Mouse (Mus musculus): ENCODE measurements around the gene Mlh3.
A peak's percentile ranks its signal among the peaks of the same experiment; 100 is the strongest.

Gene Mlh3

DNA sequence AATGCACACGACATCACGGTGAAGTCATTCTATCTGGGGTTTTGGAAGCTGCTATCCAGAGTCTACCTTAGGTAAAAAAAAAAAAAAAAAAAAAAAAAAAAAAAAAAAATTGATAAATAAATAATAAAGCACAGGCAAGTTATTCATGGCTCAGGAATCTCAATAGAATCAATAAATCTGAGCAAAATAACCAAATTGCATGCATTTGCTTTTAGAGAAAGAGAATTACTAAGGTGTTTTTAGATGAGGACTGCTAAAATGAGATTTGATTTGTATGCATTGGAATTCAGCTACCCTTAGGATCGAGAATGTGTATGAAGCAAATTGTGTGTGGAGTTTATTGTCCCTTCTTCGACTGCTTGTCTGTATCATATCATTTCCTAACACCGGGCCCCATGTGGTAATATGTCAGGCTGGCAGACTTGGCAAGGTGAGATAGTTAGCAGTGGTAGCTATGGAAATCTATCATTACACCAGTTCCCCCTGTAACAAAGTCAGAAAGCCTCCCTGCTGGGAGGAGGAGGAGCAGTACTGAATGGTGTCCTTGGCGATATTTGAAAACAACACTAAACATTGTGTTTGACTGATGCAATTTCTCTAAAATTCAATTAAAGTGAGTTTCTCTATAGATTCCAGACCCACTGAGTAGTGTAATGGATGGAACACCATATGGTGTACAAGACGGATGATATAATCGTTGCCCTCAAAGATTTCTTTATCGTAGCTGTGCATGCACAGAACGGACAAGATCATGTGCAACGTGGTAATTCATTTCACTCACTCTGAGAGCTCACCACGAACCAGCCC lies 10.6 kb upstream of the Mlh3 start:
- no peak for DNase-seq (ENCODE audit: low read depth)

DNA sequence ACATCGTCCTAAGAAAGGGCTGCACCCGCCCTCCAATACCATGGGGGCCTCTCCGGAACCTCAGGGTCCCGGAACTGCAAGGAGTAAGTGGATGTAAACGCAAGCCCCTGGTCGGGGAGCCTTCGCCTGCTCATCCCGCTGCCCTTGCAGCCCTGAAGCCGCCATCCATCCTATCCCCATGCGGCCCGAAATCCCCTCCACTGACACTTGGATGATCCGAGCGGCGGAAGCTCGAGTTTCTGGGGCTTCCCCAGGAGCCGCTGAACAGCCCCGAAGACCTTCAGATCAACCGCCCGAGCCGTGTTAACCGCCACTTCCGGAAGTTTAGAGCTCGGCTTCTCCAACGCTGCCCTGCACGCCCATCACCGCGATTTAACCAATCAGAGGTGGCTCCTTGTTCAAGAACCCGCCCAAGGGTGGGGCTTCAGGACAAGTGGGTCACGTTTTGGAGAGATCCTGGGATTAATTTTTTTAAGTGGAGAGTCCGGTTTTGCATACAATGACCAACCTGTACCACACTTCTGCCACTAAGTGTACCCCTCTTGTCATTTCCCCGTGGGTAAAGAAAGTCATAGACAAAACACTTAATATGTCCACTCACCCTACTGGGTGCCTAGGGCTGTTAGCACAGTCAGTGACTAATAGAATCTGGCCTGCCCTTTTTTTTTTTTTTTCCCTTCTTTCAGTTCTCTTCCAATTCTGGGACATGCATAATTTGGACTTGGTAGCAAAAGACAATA lies 9.9 kb upstream of the Mlh3 start:
- DNase-seq (ENCODE audit: low read depth): peak; percentile 98

DNA sequence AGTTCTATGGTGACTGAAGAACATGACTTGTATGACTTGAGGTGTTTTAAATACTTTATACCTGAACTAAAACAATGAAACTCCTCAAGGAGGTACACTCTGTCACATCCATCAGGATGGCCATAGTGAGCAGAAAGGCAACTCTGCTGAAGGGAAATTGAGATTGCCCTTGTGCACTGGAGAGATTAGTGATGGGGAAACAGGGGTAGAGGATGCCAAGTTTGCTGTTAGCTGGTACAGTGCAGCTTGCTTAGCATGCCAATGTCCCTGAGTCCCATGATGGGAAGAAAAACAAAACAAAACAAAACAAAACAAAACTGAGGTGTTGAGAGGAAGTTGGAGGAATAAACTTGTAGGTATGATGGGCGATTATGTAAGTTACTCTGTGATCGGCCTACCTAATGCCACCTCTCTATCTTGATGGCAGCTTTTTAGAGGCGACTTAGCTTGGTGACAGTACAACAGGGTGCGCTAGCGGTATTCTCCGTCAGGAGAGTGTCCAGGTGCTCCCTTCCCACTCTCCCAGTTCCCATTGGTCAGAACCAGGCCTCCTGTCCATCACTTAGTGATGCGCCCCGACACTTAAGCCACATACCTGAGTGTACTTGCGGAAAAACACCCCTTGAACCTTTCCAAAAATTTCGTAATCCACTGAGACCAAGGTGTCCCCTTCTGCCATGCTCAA lies 9.1 kb upstream of the Mlh3 start:
- peak; percentile 20 for DNase-seq (ENCODE audit: low read depth)

DNA sequence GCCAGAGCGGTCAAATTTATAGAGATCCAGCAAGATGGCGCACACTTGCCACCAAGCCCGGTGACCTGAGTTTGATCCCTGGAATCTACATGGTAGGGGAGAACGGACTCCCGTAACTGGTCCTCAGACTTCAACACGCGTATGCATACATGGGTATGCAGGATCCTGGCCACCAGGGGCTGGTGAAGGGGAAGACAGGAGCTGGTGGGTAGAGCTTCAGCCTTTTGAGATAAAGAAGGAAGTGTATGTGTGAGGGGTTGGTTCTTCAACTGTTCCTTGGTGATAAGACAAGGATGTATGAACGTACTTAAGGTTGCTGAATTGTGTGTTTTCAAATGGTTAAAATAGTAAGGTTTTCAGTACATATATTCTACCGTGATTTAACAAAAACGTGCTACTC lies 8.5 kb upstream of the Mlh3 start:
- DNase-seq (ENCODE audit: low read depth): peak; percentile 38

DNA sequence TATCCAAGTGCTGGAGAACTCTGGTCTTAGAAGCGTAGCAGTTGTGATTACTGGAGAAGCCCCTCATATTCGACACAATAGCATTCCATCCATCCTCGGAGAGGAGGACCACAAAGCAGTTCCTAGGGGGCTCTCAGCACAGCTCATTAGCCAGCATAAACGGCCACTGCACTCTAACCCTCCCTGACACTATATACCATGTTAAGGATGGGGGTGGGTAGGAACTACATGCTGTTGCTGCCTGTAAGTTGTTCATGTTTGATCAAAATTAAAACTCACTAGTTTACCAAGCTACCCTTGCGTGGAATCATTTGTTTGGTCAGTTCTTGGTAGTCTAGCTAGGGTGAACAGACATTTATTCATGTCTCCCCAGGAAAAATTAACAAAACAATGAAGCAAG lies 5.9 kb upstream of the Mlh3 start:
- DNase-seq (ENCODE audit: low read depth): no peak

DNA sequence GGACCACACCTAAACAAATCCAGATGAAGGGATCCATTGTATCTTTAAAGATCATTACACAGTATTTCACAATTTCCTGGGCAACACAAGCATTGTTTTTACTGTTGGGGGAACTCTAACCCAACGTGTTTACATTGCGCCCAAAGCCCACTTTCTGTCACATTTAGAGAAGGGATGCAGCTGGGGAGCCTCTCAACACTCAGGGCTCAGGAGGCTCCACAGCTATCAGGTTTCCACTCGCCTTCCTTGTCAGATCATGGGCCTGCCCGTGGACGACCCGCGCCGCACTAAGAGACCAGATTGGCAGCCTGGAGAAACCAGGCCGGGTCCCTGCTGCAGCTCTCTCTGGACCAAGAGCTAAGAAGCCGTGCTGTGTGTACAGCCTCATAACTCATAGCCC lies 3.1 kb upstream of the Mlh3 start:
- DNase-seq (ENCODE audit: low read depth): no peak

DNA sequence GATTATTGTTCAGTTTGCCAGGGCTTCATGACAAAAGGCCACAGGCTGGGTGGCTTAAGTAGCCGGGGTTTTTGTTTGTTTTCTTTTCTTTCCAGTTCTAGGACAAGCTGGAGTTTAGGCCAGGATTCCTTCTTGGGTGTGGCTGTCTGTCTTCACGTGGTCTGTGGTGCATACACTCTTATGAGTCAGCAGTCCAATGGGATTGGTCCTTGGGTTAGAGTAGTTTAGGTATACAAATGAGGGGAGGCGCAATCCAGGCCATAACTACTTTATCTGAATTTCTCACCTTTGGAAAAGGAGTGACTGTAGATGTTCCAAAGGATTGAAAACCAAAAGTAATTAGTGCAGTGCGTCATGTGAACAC lies 1.4 kb upstream of the Mlh3 start:
- DNase-seq (ENCODE audit: low read depth): no peak

DNA sequence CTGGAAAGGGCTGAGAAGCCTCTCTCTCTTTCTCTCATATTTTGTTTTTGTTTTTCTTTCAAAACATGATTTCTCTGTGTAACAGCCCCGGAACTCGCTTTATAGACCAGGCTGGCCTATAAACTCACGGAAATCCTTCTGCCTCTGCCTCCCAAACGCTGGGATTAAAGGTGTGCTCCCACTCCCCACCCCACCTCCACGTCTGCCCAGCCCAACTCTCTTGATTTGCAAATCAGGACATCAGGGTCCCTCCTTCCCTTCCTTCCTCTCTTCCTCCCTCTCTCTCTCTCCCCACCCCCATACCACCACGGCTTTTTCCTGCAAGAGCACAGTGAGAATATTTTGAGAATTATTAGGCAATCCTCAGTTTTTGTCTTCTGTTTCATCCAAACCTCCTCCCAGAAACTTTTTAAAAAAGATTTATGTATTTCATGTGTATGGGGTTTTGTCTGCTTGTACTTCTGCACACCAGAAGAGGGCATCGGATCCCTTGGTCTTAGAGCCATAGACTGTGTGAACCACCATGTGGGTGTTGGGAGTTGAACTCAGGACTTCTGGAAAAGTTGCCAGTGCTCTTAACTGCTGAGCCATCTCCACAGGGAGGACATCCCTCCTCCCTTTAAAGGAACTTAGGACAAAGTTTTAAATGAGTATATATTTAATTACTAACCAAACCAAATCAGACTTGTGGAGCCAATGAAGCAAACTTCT lies 888 bp upstream of the Mlh3 start:
- DNase-seq (ENCODE audit: low read depth): no peak

DNA sequence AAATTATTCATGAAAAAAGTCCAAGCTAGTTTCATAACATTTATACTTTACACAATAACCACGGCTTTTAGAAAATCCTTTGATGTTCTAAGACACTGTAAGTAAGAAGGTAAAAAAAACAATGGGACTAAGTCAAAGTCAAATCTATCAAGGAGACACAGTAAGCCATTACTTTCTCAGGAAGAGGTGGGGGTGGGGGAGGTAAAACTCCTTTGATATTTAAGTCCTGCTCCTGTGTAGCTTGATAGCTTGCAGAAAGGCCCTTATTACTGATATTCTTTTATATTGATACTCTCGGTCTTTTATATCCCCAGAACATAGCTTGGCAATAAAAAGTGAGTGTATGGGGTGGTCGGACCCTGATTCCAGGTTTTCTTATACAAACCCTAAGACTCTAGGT lies 578 bp downstream of the Mlh3 start:
- no peak for DNase-seq (ENCODE audit: low read depth)

DNA sequence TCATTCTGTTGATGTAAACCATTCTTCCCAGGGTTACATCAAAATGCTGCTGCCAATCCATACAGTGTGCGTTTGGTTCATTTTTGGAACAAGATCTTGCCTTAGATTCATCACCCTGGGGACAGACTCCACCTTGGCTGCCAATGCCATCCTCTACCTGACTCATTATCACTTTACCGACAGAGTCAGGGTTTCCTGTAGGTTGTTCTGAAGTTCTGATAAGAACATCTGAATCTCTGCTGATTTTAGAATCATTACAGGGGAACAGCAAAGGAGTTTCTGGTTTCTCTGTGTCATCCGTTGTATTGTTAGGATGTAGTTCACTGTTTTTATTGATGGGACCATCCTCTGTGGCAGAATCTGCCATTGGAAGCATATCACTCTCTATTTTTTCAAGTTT lies 4.2 kb downstream of the Mlh3 start:
- DNase-seq (ENCODE audit: low read depth): no peak

DNA sequence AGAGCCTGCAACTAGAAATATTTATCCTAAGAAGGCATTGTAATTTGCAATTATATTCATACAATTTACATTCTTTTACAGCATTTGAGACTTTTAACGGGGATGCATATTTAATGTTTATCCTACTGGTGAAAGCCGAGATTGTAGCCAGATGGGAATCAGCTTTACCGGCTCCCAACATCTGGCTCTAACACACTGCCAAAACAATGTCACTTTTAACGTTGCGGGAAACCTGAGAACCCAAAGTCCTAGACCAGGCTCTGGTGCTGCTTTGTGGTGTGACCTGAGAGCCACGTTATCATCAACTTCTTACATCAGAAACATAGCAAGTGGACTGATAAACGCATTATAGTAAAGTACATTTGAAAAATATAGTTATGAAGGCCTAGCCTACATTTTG lies 5.5 kb downstream of the Mlh3 start:
- no peak for DNase-seq (ENCODE audit: low read depth)

DNA sequence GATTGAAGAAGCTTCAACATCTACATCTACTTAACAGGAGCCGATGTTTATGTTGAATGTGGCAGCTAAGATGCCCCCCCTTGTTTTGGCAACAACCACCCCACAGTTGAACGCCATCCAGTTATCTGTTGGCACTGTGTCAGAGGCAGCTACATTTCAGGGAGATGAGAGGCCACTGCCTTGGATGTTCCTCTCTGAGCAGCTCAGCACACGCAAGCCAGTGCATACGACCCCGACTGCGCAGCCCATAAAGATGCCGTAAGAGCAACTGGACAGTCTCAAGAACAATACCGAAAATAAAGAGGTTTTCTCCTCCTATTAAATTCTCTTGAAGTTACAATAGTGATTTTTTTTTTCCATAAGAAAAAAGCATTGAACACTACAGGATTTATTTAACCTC lies 5.9 kb downstream of the Mlh3 start:
- DNase-seq (ENCODE audit: low read depth): no peak

DNA sequence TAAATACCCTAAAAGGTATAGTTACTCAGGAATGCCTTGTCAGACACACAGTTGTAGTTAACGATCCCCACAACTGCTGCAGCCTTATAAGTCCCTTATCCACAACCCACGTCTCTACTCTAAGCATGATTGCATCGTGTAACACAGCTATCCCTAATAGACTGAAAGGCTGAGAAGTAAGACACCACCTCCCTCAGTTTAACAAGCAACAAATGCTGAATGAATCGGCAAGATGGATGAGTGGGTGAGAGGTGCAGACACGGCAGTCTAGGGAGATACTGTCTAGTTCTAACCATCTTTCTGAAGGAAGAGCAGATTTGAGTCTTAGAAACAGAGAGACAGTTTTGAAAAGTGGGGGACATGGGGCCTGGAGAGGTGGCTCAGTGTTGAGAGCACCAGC lies 7.2 kb downstream of the Mlh3 start:
- no peak for DNase-seq (ENCODE audit: low read depth)

DNA sequence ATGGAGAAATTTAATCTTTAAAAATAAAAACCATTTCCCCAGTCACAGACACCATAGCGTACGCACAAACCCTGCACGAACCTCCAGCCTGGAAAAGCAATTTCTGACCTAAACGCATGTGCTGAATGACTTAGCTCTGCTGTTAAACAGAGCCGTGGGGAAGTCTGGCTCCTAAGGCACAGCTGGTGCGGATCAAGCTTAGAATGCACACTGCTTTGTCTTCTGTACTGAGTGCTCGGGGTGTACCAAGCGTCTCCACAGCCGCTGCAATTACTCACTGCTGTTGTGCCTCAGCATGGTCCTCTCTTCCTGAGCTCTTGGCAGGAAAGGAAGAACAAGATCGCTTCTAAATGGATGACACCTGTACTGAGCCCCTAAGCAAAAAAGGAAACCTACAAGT lies 7.9 kb downstream of the Mlh3 start:
- no peak for DNase-seq (ENCODE audit: low read depth)

DNA sequence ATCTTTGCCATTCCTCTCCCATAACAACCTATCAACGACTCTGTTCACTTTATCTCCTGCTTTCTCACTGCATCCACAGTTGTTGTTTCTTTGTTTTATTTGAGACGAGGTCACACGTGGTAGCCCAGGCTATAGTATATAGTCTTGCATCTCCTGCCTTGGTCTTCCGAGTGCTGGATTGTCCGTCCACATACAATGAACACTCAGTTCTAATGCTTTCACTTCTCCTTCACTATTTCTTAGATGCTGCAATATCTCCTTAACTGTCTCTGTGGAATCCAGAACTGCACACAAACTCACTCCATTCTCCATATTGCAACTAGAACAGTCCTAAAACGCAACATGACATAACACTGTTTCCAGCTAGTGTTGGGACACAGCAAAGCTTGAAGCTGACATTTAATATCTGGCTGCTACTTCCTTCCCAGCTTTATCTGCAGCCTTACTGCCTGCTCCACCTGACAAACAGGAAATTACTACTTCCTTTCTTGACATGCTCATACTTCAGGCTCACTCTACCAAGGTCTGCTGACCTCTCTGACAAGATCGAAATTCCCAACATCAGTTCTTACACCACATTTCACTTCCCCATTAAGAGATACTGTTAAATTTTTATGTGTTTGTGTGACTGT lies 13.3 kb downstream of the Mlh3 start:
- peak; percentile 89 for DNase-seq (ENCODE audit: low read depth)

DNA sequence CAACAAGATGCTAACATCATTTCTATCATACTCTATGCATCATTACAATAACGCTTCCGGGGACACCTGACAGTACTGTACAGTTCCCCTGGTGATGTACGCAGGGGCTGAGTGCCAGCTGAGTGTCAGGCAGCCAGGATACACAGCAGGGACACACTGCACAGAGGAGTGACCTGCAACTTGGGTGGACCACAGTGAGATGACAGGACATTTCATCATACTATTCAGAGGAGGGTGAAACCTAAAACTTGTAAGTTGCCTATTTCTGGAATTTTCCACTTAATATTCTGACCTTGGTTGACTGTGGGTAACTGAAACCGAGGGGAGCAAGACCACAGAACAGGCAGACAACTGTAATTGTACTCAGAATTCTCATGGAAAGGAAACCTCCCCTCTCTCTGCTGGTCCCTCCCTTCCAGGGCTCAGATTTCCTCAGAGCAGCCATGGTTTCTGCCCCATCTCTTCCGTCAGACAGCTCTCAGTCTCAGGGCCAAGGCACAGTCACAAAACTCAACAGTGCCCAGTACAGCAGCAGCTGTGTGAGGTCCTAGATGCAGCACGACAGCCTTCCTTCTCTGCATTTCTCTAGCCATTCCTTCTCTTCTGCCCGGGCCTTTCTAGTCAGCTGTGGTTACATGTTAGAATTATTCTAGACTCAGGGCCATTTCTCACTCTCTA lies 14.2 kb downstream of the Mlh3 start:
- peak; percentile 87 for DNase-seq (ENCODE audit: low read depth)

DNA sequence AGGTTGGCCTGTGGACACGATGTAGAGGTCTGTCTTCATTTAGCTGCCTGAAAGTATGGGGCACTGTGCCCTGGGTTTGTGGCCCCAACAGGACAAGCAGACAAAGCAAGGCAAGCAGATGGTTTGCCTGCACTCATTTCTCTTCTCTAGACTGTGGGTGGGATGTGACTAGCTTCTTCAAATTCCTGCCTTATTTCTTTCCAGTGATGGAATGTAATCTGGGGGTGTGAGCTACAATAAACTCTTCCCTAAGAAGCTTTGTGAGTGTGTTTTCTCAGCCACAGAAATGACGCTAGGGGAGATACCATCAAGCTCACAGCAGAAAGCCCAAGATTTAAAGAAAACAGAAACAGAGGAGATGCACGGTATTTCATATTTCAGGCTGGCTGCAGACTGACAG lies 18.3 kb downstream of the Mlh3 start:
- no peak for DNase-seq (ENCODE audit: low read depth)

DNA sequence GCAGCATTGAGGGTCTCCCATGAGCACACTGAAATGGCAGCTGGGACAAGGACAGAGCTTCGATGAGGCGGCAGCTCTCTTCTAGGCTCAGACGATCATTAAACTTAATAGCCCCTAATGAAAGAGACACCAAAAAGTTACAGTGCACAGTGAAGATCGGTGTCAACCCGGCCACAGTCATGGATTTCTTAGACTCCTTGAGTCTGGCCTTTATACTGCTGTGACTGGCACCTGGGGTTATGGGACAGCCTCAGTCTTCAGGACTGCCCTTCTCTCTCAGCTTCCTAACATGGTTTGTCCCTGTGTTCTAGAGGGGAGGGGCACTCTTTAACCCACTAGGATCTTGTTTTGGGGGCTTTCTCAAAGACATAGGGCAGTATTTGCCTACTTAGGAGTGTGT lies 32.8 kb downstream of the Mlh3 start:
- DNase-seq (ENCODE audit: low read depth): no peak

DNA sequence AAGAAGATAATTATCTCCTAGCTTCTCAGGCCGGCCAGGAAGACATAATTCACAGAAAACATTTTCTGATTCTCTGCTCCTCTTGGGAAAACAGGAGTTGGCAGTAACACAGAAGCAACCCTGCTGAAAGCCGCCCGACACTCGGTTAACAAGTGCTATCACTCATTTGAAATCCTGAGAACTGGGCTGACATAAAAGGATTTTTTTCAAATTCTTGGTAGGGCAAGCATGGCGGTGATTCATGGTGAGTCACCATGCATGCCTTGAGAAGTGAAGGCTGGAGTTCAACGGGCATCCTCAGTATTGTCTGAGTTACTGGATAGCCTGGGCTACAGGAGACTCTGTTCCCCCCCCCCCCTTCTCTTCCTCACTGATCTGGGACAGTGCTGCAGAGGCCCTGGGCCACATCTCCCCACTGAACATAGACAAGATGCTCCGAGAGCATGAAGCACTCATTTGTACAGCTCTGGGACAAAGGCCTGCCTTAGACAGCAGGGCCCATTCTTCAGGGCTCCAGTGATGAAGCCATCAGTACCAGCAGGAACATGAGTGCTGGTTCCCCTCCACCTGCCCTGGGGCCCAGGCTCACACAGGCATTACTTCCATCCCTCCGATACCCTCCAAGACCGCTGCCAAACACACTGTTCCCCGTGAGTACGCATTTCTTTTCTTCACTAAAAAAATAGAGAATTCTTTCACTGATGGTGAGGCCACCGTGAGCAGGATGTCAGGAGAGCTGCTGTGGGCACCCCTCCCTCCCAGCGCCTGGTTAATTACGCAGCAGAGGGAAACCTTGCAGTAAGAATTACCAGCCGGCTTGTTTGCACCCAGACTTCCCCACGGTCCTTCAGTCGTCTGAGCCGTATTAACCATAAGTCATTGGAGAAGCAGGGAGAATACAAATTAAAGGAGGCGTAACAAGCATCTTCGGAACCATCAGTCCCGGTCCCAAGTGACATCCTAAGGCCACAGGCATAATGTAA lies 36.7 kb downstream of the Mlh3 start:
- DNase-seq (ENCODE audit: low read depth): peak; percentile 73

DNA sequence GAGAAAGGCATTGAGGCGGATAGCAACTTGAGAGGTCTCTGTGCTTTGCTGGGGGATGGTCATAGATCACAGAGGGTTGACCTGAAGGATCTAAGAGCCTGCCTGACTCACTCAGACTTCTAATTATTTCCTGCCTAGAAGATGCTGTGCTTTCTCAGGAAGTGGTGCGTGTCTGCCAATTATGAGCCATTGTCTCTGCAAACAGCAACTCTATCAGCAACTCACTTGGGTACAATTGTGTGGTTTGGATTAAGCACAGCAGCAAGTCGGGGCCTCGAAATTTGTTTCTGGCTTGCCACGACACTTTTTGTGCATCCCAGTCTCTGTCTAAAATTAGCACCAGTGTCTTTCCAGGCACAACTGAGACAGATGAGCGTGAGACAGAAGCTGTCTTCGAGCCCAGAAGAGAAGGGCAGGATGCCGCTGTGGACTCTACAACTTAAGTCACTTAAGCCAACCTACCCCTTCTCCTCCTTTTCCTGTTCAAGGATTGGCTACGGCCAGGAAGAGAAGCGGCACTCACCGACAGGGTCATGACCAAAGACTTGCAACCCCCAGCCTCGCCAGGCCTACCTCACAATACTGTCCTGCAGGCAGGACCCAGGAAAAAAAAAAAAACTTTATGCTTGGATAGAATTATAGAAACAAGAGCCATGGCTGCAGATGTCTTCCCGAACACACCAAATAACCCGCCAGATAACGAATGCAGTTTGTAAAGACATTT lies 42.4 kb downstream of the Mlh3 start:
- peak; percentile 67 for DNase-seq (ENCODE audit: low read depth)

Data from 416B (cell line).